Mouse (Mus musculus): ENCODE data around the gene Ifnl2.
"Not testable (repeated sequence)": the region's sequence is repeated elsewhere in the genome, so short reads cannot be mapped to it uniquely, and the experiment has no call there.

Ifnl2 gene

GRCm38 (mm10) chr7:28510405-28510974, at the start of gene Ifnl2:
TSS of gene Ifnl2 (minus strand) at chr7:28510455.
- in situ Hi-C loops (cut with MboI, MseI): not testable (repeated sequence)

GRCm38 (mm10) chr7:28558486-28558885, 48.2 kb upstream of the Ifnl2 start:
- in situ Hi-C loops (cut with MboI, MseI): no loop called here

DNA sequence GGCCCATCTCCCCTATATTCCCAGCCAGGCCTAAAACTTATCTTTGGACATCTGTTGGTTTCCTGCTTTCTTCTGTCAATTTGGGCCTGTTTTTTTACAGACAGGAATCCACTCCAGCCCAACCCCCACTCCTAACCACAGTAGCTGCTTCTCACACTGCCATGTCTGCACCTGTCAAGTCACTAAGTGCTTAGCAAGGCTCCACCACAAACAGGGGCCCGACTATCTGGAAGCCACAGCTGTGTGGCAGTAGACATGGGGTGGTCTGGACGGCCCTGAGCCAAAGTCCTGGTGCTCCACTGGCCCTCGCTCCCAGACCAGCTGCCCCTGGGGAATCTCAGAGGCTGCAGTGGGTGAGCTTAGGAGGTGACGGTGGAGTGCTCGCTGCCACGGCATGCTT, 47.5 kb upstream of the Ifnl2 start:
- in situ Hi-C loops (cut with MboI, MseI): no loop called here

DNA sequence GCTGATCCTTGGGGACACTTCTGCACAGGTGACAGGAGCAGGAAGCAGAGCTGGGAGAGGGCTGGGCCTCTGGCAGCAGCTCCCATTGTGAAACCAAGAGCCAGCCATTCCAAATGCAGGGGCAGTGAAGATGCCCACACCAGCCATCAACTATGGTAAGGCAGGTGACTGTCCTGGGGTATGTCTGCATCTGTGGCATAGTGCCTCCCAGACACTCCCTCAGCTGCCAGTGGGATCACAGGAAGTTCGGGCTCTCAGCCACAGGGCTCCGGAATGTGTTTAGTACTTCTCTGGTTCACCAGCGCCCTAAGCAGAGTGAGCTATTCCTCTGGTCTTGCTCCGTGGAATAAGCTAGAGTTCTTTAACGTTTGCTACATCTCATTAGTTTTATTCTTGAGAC, 46.8 kb upstream of the Ifnl2 start:
- in situ Hi-C loops (cut with MboI, MseI): no loop called here

- in situ Hi-C loops (cut with MboI, MseI): no loop called here
Measured at GRCm38 (mm10) chr7:28555939-28556535, 45.8 kb upstream of the Ifnl2 start.

DNA sequence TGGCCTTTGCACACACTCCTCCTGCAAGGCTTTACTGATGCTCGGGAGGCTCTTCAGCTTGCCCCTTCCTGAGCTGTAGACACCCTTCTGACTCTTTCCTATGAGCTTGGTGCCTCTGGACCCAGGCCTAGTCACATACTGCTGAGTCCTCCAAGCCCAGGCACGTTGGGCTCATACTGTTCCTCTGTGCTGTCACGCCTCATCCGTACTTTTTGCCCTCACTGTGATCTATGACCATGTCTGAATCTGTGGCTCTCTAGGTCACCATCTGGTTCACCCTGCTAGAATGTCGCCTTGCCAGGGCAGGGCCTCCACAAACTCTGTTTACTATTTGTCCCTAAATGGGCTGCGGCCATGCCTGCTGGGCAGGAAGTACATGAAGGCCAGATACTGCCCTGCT, 42.8 kb upstream of the Ifnl2 start:
- in situ Hi-C loops (cut with MboI, MseI): no loop called here

DNA sequence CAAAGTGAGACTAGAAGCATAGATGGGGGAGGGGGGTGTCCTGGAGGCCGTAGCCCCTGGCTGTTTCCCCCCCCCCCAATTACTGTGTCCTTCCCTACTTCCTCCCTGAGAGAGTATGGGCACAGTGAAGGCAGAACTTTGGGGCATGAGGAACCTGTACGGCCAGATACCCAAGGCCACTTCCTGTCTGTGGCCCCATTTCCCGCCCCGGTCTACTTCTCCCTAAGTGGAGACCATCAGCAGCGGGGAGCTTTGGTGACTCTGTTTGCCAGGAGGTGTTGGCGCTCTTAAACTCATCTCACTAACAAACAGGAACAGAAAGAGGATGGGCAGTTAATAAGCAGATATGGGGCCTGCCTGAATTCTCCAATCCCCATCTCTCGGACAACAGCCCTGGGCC, 37.4 kb upstream of the Ifnl2 start:
- in situ Hi-C loops (cut with MboI, MseI): no loop called here

DNA sequence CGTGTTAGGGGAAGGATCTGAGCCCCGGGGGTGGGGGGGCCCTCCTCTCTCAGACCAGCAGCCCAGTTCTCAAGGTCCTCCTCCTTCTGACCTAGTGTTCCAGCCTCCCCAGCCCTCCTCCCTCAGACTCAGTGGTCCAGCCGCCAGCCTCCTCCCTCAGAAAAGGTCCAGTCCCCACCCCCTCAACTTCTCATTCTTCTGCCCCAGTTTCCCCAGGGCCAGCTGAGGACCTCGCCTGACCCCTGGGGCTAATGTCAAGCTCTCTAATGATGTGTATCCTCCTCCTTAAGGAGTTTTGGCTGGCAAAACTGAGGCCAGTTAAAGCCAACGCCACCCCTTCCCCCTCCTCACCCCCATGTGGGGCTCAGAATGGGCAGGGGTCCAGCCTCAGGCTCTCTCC, 36.9 kb upstream of the Ifnl2 start, which contains the start of gene Nccrp1:
TSS of gene Nccrp1 (minus strand) at position 101 of the 400 bp plus-strand sequence.
- in situ Hi-C loops (cut with MboI, MseI): no loop called here

GRCm38 (mm10) chr7:28546649-28547048, 36.4 kb upstream of the Ifnl2 start:
- in situ Hi-C loops (cut with MboI, MseI): no loop called here

DNA sequence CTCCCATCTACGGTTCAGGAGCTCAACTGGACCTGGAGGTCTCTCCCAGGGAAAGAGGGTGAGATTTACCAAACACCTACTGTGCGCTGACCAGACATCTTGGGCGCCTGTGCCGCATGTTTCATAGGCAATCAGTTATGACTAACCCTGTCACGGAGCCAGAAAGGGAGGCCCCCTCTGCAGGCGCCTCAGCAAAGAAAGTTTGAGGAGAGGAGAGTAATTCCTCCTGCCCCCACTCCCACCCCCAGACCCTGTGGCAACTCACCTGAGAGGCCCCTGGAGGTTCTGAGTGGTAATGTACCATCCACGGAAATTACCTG, 35.6 kb upstream of the Ifnl2 start:
- in situ Hi-C loops (cut with MboI, MseI): no loop called here

- in situ Hi-C loops (cut with MboI, MseI): no loop called here
Measured at GRCm38 (mm10) chr7:28545048-28545890, 35.0 kb upstream of the Ifnl2 start.

DNA sequence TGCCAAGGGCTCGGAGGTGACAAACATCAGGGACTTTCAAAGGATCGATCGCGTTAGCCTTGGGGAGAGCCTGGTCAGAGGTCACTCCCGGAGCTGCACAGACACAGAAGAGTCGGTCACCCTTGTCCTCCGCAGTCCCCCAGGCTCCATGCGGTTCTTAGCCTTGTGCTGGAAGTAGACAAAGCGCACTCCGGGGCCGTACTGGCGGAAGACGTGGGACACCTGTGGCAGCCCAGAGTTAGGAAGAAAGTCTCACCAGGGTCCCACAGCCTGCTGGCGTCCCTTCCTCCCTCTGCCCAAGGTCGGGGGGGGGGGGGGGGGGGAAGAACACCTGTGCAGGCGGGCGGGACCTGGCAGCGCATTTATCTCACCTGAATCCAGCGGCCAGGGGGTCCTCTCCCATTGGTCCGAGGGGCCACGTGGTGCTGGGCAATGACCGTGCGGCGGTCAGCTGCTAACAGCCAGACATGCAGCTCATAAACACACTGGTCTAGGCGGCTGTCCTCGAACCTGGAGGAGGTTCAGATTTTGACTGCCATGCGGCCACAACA, 33.9 kb upstream of the Ifnl2 start:
- in situ Hi-C loops (cut with MboI, MseI): no loop called here

- in situ Hi-C loops (cut with MboI, MseI): no loop called here
Measured at GRCm38 (mm10) chr7:28540526-28540925, 30.3 kb upstream of the Ifnl2 start, which contains the start of gene Sycn. TSS of gene Sycn (plus strand) at chr7:28540885.

DNA sequence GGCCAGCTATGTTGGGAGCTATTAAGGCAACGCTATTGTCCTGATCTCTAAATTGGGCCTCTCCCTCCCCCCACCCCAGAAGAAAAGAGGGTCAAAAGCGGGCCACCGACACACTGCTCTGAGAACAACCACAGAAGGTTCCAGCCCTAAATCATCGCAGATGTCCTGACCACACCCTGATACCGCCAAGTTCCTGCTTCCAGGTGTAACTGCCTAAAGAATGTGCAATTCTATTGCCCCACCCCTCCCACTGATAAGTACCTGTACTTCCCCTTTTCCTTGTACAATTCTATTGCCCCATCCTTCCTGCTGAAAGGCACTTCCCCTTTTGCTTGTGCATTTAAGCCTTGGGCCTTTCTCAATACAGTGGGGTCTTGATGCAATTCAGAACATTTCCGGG, 28.6 kb upstream of the Ifnl2 start:
- in situ Hi-C loops (cut with MboI, MseI): not testable (repeated sequence)

DNA sequence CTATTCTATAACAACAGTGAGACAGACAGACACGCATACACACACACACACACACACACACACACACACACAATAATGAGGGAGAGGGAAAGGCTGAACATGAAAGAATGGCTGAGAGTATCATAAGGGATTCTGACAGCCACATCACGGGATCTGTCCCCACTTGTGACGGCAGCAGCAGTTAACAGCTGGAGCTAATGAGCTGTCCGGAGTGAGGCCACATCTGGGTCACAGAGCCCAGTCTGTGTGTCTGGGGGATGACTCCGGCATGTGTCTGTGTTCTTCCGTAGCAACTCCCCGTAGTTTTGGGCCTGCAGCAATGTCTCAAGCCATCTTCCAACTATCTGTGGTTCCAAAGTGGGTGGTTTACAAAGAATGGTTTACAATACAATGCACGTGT, 21.8 kb upstream of the Ifnl2 start:
- in situ Hi-C loops (cut with MboI, MseI): loop anchor here in 1 of 2 experiments (5.0 kb wide), 1 partner anchor 85 kb away; no protein-coding TSS in a partner anchor

GRCm38 (mm10) chr7:28527922-28528719, 17.9 kb upstream of the Ifnl2 start:
- in situ Hi-C loops (cut with MboI, MseI): loop anchor here (5.0 kb wide), 3 partner anchors 51 to 81 kb away; partner anchors contain the start of genes Pak4 (in 1 of the 2) and Samd4b (in 1 of the 2)

DNA sequence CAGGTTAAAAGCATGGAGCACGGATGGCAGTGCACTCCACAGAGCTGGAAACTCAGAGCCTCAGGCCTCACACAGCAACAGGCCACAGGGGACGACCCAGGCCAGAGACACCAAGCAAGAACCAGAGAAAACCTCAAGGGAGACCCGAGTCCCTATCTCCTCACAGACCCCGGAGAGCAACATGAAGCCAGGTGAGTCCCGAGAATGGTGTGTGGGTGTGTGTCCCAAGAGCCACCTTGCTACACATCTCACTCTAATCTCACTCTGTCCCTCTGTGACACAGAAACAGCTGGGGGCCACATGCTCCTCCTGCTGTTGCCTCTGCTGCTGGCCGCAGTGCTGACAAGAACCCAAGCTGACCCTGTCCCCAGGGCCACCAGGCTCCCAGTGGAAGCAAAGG, 12.3 kb upstream of the Ifnl2 start, which contains the start of gene Ifnl3:
TSS of gene Ifnl3 (plus strand) at position 301 of the 400 bp plus-strand sequence.
- in situ Hi-C loops (cut with MboI, MseI): not testable (repeated sequence)

DNA sequence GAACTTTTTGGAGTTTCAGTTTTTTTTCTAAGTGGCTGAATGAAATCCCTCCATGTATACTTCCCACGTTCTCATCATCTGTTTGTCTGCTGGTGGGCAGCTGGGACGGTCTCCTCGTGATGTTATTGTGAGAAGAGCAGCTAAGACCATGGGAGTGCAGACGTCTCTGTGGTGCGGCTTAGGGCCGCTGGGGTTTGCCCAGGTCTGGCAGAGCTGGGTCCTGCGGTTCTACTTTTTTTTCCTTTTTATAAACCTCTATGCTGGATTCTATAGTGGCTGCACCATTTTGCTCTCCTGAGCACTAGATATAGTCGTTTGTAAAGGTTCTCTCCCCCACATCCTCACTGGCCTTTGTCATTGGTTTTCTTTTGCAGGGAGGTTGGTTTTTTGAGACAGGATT, 1.2 kb upstream of the Ifnl2 start:
- in situ Hi-C loops (cut with MboI, MseI): no loop called here

- in situ Hi-C loops (cut with MboI, MseI): not testable (repeated sequence)
Measured at GRCm38 (mm10) chr7:28509121-28509520, 1.1 kb downstream of the Ifnl2 start.

DNA sequence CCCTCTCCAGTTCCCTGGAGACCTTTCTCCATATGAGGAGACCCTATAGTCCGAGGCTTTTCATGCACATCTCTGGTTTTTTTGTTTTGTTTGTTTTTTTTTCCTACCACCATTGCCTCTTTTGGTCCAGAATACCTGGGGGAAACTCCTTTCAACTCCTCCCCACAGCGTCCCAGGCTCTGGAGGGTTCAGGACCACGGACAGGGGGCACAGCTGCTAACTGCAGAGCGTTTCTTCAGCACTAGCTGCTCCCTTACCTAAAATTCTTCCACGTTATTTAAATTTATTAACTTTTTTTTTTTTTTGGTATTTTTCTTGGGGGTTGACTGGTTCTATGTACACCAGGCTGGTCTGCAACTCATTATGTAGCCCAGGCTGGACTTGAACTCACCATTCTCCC, 4.7 kb downstream of the Ifnl2 start:
- in situ Hi-C loops (cut with MboI, MseI): no loop called here

GRCm38 (mm10) chr7:28495426-28495825, 14.8 kb downstream of the Ifnl2 start:
- in situ Hi-C loops (cut with MboI, MseI): no loop called here

All from T-helper 17 cell (primary cell).